Mouse (Mus musculus) megakaryocyte-erythroid progenitor cell, adult 5-6 weeks (primary cell): ENCODE results near the gene Hs3st1. TPM values are rescaled to one million over a fixed set of nuclear protein-coding genes. Genes with fewer than 3 reads are reported as not detected.
"Not testable (repeated sequence)": the region's sequence is repeated elsewhere in the genome, so short reads cannot be mapped to it uniquely, and the experiment has no call there.

Experiments
- ATAC-seq: replicated peaks from 2 replicates; pipeline ENCODE4 v1.8.0; 2016; ENCODE audit warnings: mild to moderate bottlenecking, inconsistent platforms; ENCODE audit not compliant: severe bottlenecking, poor library complexity, low FRiP score, low TSS enrichment
- total RNA-seq, 2 experiments: library from RNA; stranded (forward) in 1 of 2; stranded (reverse) in 1 of 2; fragments of 200-1000, 215-1000 nt in 1 of 2; fragments of >200 nt in 1 of 2; fragmentation: Nextera tagmentation in 1 of 2; gene quantifications; 2 replicates each; pipeline ENCODE4 v1.2.3; 2014 to 2017

The Hs3st1 gene
- total RNA-seq (2014; fragmentation: Nextera tagmentation) (not detected in 2 replicates), total RNA-seq (2017) (not detected in 2 replicates)

DNA sequence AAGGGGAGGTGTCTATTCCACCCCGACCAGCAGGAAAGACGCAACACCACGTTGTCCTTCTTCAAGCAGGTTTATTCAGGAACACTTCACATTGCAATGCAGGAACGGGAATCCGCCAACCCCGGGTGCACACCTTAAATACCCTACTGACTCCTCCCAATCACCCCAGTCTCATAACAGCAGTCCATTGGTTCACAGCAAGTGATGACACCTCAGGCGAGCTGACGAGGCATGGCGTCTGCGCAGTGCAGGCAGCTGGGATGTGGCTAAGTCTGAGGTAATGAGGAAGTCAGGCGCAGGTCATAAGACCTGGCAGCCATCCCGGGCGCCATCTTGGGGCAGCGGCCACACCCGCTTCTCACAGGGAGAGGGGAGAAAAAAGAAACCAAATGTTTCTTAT, at the start of gene Hs3st1:
TSS of gene Hs3st1 (minus strand) at position 101 of the 400 bp plus-strand sequence.
- not testable (repeated sequence) for ATAC-seq

DNA sequence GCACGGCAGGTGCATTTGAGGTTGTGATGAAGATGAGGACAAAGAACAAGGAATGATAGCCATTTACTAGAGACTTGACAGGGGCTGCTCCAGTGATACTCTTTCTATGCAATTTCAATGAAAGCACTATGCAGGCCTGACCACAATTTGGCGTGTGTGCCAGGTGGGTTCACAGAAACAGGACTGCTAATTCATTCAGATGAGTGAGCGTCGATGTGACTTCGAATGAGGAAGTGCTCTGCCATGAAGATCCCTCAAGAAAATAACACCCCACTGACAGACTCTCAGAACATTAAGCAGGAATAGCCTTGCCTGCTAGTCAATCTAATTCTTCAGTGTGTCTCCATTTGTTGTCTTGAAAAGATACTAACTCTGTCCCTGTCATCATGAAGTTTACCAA, 49.4 kb upstream of the Hs3st1 start:
- no peak for ATAC-seq

DNA sequence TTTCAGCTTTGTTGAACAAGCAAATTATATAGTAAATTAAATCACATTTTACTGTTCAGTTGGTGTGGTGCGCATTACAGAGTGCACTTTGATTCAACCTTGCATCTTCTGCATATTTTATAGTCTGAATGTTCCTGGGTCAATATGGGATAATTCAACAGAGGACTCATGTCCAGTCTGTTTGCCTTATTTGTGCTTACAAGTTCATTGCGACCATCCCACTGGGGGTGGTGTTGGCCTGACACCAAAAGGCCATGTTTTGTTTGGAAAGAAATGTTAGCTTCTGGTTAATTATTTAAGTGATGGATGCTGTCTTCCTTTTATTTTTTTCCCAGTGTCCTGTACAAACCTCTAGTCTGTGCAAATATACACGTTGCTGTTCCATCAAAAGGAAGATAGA, 48.7 kb upstream of the Hs3st1 start:
- no peak for ATAC-seq

DNA sequence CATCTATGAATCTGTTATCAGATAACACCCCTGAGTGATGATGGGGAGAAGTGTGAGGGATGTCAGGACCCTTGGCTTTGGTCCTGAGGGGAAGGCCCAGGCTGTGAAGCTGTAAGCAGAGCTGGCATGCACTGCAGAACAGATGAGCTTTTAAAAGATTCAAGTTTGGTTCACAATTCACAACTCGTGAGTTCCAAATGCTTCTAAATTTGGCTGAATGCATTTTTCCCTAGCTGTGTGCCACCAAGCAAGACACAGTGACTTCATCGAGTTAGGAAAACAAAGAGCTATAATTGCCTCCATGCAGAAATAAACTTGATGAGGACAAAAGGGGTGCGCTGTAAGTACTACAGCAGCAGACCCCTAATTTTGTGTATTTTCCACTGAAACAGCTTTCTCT, 48.2 kb upstream of the Hs3st1 start:
- no peak for ATAC-seq

DNA sequence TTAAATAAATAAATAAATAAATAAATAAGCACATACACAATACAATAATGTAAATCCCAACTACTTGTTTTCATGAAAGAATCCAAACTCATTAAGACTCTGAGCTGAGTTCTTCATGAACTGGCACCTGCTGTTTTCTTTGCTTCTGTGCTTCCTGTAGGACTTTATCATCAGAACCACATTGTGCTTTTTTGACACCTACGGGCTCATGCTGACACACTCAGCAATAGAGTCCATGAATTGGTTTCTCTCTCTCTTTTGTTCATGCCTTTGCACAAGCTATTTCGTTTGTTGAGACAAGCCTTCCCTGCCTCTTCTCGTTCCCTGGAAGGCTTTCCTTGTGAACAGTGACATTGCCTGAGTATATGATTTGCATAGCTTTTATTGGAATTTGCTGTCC, 46.8 kb upstream of the Hs3st1 start:
- no peak for ATAC-seq

DNA sequence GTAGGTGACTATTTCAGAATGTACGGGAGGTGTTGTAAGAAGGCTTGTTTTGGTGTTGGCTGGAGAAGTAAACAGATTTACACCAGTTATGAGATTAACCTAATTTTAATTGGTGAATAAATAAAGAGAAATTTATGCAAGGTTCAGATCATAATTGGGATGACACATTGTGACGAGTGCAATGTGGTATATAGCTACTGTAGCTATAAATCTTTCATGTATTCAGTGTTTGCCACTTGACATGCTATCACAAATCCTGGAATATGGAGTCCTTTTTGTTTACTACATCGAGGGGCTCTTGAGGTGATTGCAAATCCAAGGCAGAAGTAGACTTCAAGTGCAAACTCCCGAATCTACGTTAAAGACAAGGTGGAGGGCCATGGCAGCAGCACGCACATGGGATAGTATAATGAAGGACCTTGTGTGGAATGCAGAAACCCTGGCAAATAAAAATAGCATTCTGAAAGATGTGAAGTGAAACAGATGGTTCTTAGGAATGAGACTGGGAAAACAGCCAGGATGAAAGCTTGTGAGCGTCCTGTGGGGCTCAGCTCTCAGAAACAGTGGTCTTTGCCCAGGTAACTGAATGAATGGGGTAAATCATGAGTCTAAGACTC, 21.9 kb upstream of the Hs3st1 start:
- ATAC-seq, result no peak

DNA sequence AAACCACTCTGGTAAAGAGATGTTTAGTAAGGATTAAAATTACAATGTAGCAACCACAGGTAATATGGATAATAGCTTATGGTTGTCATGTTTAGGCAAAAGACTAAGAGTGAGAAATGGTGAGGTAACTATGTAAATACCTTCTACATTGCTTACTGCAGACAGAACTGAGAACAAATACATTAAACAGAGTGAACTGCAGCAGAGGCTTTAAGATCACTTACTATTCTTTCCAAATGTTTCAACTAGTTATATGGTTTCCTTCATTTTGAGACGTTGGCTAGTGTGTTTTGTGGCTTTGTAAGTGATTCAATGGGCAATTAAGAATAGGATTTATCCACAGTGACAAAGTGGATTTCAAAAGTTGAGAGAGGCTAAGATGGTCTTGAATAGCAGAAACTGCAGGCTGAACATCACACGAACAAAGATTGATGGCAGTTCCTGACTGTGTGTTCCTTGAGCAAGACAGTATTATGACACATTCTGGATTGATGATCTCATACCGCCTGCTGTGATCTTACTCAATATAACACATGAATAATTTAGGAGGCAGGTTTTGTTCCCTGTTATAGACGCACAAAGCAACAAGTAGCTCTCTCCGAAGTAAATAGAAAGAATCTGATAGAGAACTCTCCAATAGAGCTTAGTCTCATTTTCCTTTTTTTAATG, 16.5 kb upstream of the Hs3st1 start:
- ATAC-seq, result no peak

DNA sequence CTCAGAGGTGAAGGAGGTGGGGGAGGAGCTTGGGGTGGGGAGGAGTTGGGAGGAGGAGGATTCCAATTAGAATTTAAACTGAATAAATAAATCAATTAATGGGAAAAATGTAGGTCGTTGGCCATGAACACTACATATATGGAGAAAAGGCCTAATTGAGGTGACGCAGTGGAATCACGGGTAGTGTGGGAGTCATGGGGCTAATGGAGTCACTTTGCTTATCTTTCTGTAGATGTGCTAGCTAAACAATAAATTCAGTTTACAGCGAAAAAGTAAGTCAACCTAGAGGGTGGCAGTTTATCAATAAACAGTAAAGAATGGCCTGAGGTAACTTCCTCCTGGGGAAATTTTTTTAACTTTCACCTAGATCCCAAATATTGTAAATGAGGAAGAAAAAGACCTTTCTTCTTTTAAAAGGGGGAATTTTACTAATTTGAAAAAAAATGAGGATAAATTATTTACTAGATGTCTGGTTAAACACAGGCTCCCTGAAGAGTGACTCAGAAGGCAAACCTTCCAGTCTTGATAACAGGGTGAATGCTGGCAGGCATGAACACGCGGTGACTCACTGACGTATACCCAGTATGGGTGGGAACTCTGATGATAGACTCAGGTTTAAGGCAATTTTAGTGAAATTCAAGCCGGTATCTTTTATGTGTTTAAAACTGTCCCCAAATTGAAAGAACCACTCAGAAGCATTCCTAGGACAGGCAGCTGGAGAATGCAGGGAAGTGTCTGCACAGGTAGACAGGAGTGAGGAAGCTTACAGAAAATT, 6.6 kb upstream of the Hs3st1 start:
- no peak for ATAC-seq

DNA sequence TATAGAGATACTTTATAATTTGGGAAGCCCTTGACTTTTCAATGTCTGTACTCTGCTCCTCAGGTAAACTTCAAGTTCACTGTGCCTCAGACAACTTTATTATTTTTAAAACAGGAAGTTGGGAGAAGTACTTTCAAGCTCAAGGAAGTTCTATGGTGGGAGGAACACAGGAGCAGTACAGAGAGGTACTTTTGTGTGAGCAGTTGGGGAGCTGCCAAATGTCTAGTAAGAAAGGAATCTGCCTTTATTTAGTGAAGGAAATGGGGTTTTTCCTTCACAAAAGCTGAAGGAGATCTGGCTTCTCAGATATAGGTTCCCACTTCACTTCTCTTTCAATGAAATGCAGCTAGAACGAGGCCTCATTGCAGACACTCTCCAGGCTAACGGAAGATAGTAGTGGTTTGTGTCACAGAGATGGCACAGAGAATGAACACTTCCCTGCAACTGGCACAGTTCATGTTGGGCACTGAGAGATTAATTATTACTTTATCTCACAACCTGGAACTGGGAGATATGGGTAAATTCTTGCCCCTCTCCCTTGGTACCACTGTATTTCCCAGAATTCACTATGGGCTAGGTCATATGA, 3.7 kb upstream of the Hs3st1 start:
- ATAC-seq, result no peak

DNA sequence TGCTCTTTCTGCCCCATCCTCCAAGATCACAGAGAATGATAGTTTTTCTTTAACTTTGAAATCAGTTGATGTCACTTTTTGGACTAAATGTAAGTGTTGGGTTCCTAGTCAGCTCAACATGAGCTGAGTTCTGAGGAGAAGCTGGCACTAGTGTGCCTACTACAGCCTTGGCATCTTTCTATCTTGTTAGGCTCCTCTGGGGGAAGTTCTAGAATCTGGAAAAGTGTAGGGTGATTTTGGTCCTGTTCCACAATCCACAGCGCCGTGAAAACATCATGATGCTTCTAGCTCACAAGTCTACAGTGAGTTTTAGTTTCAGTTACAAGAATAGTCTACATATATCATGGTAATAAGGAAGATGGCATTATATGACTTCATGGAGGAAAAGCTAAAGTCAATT, 18.4 kb downstream of the Hs3st1 start:
- no peak for ATAC-seq

DNA sequence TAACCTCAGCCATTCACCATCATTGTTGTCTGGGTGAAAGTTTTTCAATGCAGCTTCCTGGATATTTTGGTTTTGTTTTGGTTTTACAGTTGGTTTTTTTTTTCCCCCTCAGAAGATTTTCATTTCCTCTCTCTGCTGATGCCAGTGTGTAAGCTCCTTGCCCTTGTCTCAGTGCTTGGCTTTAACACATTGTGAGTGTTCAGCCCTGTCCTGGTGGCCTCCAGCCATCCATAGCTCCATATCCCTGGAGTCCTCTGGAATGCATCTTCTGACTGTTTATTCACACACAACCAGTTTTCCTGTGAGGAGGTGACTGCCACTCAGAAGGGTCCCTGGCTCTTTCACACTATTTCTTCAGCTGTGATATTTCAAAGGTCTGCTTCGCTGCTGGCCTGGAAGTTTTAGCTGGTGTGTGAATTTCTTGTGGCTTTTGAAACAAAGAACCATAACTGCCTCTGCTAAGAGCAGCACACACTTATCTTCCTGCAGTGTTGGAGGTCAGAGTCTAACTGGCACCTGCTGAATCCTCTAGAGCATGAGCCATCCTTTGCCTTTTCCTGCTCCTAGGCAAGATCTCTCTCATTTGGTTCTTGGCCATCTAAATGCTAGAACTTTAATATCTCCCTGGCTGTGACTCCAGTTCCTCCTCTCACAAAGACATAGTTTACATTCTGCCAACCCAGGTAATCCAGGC, 21.4 kb downstream of the Hs3st1 start:
- no peak for ATAC-seq

DNA sequence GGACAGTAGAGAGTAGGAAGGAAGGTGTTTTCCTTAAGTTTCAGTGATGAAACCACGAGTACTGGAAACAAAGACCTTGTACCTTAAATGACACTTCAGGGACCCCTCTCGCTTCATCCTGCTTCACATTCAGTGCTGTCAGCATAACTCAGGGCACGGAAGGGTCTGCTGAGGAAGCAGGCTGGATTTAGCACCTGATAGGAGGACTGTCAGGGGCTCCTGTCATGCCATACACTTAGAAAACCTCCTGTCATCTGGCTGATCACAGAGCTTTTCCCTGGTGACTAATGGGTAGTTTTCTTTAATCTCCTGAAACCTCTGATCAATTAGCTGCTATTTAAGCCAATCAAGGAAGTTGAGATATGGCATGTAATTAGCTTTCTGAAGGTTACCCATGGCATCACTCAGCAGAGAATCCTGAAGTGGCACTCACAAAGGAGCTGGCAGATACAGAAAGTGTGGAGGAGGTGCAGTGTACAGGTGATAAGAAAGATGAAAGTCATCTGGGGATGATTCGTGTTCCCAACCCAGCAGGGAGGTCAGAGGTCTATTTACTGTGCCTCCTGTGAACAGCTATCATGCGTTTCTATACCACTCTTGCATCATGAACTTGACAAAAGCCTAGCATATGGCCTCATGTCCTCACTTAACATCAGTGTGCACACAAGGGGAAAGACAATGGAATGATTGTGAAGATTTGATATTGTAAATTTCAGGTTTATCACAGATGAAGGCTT, 22.1 kb downstream of the Hs3st1 start:
- no peak for ATAC-seq

DNA sequence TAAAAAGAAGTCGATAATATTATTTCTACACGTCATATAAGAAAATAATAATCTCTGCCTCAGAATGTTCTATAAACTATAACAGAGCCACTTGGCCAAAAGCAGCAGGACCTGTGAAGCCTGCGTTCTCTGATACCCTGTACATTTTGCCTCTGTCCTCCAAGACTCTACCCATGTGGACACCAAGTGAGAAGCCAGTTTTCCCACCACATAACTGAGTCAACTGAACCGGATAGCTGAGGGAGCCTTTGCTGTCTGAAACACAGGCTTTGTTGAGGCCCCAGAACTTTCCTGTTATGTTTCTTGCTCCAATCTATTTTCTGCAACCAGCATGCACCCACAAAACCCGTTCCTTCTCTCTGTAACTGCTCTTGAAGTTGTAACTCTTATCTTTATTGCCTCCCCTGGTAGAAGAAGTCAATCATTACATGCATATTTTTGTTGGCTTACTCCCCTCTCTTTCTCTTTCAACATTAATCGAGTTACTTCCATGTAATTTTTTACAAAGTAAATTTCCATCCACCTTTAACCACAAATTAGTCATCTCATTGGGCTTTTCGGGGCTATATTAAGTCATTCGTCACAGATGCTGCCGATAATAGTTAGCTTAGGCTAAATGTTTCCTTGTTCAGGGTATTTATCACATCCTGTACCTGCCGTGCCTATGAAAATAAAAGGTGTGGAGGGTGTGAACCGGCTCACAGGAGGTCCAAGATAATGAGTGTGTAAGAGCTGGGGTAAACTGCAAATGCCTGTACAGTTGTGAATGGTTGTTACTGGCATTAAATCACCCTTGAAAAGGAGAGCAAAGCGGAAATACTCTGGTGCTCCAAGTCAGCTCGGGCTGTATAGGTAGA, 39.4 kb downstream of the Hs3st1 start:
- no peak for ATAC-seq

DNA sequence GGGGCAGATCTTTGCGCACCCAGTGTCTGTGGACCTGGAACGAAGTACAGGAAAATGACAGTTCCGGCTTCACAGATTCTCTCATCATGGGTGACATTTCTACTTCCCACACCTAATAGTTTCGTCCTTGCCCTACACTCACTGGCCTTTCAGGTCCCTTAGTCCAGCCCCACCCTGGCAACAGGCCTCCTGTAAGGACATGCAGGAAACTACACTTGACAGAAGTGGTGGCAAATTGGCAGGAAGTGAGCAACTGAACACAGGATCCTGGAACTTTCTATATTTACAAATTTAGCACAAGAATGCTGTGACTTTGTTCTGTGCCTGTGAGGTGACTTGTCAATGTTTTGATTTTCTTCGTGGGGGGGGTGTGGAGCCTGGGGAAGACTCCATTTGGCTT, 40.1 kb downstream of the Hs3st1 start:
- ATAC-seq, result no peak

DNA sequence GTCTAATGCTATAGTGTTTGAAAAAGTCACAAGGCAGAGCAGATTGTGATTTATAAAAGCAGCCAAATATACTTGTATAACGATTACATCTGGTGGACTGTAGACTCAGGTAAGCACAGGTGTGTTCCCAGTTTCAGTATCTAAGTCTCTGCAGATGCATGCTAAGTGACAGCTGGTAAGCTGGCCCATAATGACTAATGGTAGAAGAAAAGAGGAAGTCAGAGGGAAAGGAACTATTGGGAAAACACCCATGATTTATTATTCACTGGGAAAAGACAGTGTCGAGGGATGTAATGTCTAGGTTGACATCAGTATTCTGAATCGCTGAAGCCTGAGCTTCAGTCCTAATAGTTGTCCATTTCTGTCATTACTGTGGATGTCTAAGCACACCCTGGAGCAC, 49.7 kb downstream of the Hs3st1 start:
- ATAC-seq, result no peak

DNA sequence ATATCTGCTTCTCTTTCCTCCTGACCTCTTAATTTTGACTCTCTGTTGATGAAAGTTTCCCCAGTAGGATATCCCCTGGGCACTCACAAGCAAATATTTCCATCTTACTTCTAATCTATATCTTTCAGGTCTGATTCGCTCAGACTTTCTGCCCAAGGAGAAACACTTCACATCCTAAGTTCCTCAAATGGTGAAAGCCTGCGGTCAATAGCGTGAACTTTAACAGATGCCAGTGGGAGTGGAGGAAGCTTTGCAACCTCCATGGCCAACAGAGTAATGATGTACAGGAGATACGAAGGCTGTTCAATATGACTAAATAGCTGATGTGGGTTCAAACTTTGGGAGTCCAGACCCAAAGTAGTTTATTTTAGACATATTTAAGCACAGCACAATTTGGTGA, 94.4 kb downstream of the Hs3st1 start:
- ATAC-seq, result no peak

DNA sequence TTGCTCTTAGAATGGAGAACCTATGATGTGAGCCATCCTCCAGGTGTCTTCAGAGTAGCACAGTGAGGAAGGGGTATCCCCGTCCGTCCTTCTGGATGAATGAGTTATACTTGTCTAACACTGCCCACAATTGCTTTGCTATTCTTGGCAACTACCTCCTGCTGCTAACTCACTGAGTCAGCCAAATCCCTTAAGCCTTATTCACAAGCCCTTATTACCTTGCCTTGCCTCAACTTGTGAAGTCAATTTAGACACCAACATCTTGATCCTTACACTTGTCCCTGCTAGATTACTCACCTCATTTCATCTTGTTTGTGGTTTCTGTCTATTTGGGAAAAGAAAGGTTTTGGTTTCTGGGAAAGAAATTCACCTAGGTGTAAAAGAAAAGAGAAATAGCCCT, 95.9 kb downstream of the Hs3st1 start:
- ATAC-seq, result no peak

DNA sequence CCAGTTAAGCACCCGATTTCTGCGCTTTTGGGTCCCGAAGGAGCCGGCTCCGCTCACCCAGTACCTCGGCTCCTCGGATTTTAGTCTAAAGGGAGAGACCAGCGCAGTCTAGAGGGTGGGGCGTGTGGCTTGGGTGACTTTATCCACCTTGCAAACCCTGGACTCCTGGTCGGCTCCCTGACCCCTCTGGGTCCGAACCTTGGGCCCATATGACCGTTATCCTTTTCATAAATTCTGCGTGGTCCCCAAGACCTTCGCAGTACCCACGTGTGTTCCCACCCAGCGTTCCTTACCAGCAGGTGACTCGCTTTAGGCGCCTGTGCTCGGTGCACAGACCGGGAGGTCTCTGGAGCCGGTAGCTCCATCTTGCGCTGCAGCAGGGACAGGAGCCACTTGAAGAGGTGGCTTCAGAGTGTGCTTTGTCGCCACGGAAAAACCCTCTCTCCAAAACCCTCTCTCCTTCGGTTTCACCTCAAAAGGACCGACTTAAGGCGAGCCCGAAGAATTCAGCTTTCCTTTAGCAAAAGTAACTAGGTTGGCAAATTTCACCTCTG, 110.4 kb downstream of the Hs3st1 start:
- no peak for ATAC-seq
